Mouse (Mus musculus) intestine, postnatal 0 days (tissue): ENCODE data around the gene Cdc42bpb. TPM values are rescaled to one million over a fixed set of nuclear protein-coding genes. Genes with fewer than 3 reads are reported as not detected.
A peak's percentile ranks its signal among the peaks of the same experiment; 100 is the strongest.

ENCODE experiments used
- ATAC-seq: fragments of 200-750 bp; cut with Nextera tagmentation; 2 replicates; pipeline ENCODE4 v1.8.0; 2017; ENCODE audit warnings: mild to moderate bottlenecking, moderate TSS enrichment, moderate library complexity
- H3K27ac ChIP-seq: fragments of 300-500 bp; sonication (generic); 2 replicates; pipeline ENCODE4 v1.5.1; 2014; ENCODE audit warnings: mild to moderate bottlenecking, low read depth, low read length, moderate library complexity
- H3K27me3 ChIP-seq: fragments of 300-500 bp; sonication (generic); replicated peaks from 2 replicates; pipeline ENCODE4 v1.6.1; 2014; ENCODE audit warnings: low read length, mixed read lengths; ENCODE audit not compliant: control insufficient read depth, insufficient read depth
- H3K36me3 ChIP-seq: fragments of 300-500 bp; sonication (generic); 2 replicates; pipeline ENCODE4 v1.6.1; 2014; ENCODE audit warnings: mild to moderate bottlenecking, moderate library complexity; ENCODE audit not compliant: control insufficient read depth, insufficient read depth
- H3K4me1 ChIP-seq: fragments of 300-500 bp; sonication (generic); replicated peaks from 2 replicates; pipeline ENCODE4 v1.6.1; 2014; ENCODE audit warnings: antibody characterized with exemption, low read length, mixed read lengths; ENCODE audit not compliant: control insufficient read depth, insufficient read depth
- H3K4me2 ChIP-seq: fragments of 300-500 bp; sonication (generic); replicated peaks from 2 replicates; pipeline ENCODE4 v1.6.1; 2014; ENCODE audit warnings: low read depth, mild to moderate bottlenecking, moderate library complexity
- H3K4me3 ChIP-seq: fragments of 300-500 bp; sonication (generic); 2 replicates; pipeline ENCODE4 v1.5.1; 2014; ENCODE audit warnings: low read depth, low read length
- H3K9ac ChIP-seq: fragments of 300-500 bp; sonication (generic); 2 replicates; pipeline ENCODE4 v1.6.1; 2014; ENCODE audit warnings: mild to moderate bottlenecking, low read depth, low read length
- H3K9me3 ChIP-seq: fragments of 300-500 bp; sonication (generic); 2 replicates; pipeline ENCODE4 v1.6.1; 2016; ENCODE audit warnings: mixed run types; ENCODE audit not compliant: control insufficient read depth
- CTCF ChIP-seq: sonication (generic); IDR thresholded peaks from 2 replicates; pipeline ENCODE4 v1.5.1; 2016; ENCODE audit warnings: low read depth, mild to moderate bottlenecking, control low read depth, antibody characterized with exemption, moderate library complexity
- WGBS: fragments of 180-500 bp; shearing (Covaris S2); extraction: QIAGEN DNeasy Blood & Tissue Kit; methylation state at CpG from one replicate; pipeline ENCODE4 v1.1.7; 2014; 5-methylcytosine and 5-hydroxymethylcytosine counted together
- polyA plus RNA-seq: library from polyadenylated mRNA; unstranded; fragments of >200 nt; fragmentation: Nextera tagmentation; extraction: Ambion mirVana; gene quantifications from 2 replicates; pipeline ENCODE4 v1.2.1, GENCODE M21; 2015

Cdc42bpb gene
- polyA plus RNA-seq, 1 experiment from 2014 or later = 27.2 TPM

DNA sequence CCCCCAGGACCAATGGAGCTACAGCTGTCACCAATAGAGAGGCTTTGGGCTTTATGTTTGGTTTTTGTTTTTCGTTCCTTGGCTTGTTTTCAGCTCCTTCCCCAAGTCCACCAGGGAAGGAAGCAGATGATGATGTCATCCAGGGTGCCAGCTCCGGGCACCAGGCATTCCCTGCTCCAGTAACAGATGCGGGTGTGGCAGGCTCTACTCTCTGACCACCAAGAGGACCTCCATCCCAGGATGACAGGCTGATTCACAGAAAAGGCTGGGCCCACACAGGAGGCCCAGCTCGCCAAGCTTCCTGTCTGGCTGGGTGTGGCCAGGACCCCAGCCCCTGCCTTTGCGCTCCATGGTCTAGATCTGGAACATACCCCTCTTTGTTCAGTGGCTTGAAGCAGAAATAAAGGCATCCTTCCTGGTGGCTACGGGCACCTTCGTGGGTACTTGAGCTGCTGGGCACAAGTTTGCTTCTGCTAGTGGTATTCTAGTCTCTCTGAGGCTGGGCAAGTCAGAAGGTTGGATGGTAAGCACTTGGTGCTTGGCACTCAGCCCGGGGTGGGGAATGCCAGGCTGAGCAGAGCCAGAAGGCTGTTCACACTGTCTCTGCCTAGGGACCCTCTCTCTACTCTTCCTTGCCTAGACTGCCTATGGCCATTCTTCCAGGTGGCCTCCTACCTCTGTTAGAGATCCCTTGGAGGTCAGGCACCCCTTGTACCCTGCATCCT lies 34.3 kb upstream of the Cdc42bpb start:
- TF ChIP-seq CTCF = no peak
- 75% methylated on average over 8 of the region's 8 CpGs for WGBS
- H3K4me2 ChIP-seq = no peak overlapping the region
- no peak overlapping the region for H3K27ac ChIP-seq
- peaks cover 4% of the 10 kb centered on the region; the same call in 1 of the 2 replicates for H3K4me1 ChIP-seq
- no peaks in the 10 kb centered on the region for H3K36me3 ChIP-seq
- no peak overlapping the region for H3K4me3 ChIP-seq
- H3K9me3 ChIP-seq = no peaks in the 10 kb centered on the region
- H3K9ac ChIP-seq = no peak overlapping the region
- no peak for ATAC-seq
- peaks cover 1% of the 10 kb centered on the region for H3K27me3 ChIP-seq

DNA sequence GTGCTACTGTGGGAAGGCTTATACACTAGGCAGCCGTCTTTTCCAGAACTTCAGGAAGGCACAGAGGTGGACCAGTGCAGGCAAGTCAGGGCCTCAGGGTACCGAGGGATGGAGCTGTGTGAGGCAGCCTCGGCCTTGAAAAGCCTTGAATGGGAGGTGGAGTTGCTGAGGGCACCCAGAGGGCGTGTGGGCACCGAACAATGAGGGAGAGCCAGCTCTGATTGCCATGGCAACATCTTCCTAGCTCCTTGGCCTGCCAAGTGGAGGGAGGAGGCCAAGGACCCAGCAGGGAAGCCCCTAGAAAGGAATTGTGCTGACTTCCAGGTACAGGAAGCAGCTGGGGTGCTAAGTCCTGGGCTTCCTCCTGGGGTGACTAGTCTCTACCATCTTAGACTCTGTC lies 32.1 kb upstream of the Cdc42bpb start:
- WGBS = 39% methylated on average over 5 of the region's 5 CpGs
- Histone ChIP-seq H3K27me3 (peaks cover 9% of the 10 kb centered on the region), H3K9ac (no peak overlapping the region), H3K36me3 (no peaks in the 10 kb centered on the region), H3K9me3 (no peaks in the 10 kb centered on the region), H3K27ac (no peak overlapping the region), H3K4me3 (no peak overlapping the region), H3K4me1 (peaks cover 4% of the 10 kb centered on the region; the same call in 1 of the 2 replicates), H3K4me2 (no peak overlapping the region)
- no peak for ATAC-seq
- TF ChIP-seq CTCF = no peak

DNA sequence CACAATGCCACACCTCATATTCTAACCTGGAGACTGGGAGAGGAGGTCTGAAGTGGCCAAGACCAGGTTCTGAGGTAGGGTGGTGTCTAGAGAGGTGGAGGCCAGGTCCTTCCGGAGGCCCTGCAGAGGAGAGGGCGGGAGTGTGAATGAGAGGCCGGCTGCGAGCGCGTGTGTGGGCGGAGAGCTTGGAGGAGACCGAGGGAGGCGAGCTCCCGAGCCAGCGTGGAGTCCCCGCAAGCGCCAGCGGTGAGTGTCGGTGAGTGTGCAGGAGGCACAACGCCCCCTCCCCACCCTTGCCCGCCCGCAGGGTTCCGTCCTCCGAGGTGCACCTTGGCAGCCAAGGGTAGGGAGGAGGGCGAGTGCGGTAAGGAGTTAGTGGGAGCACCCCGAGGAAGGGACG lies 29.1 kb upstream of the Cdc42bpb start, which contains the start of gene Lbhd2:
TSS of gene Lbhd2 (plus strand) at position 188 of the 400 bp plus-strand sequence.
- no peak for TF ChIP-seq CTCF
- ATAC-seq = no peak
- H3K4me3 ChIP-seq = no peak within 1 kb of the TSS
- H3K4me1 ChIP-seq = no peaks in the 10 kb centered on the region
- no peak within 1 kb of the TSS for H3K9ac ChIP-seq
- peaks cover 9% of the 10 kb centered on the region for H3K27me3 ChIP-seq
- H3K4me2 ChIP-seq = peak within 1 kb of the TSS; percentile 44
- no peaks in the 10 kb centered on the region for H3K9me3 ChIP-seq
- 1% methylated on average over 22 of the region's 24 CpGs for WGBS
- H3K36me3 ChIP-seq = no peaks in the 10 kb centered on the region
- H3K27ac ChIP-seq = no peak within 1 kb of the TSS

DNA sequence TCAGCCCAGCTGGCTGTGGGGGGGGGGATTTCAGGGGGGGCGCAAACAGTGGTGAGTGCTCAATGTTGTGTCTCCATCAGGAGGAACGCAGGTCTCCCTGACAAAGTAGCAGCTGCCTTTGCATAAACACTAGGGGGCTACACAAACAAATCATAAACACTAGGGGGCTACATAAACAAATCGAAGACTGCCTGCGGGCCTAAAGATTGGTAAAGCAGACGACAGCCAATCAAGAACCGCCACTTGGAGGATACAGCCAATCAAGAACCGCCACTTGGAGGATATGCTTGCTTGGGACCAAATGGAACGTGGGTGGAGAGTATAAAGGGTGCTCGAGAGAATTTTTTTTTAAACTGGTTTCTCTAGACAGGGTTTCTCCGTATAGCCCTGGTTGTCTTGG lies 27.4 kb upstream of the Cdc42bpb start:
- peaks cover 9% of the 10 kb centered on the region for H3K27me3 ChIP-seq
- WGBS = 54% methylated on average over 10 of the region's 10 CpGs

DNA sequence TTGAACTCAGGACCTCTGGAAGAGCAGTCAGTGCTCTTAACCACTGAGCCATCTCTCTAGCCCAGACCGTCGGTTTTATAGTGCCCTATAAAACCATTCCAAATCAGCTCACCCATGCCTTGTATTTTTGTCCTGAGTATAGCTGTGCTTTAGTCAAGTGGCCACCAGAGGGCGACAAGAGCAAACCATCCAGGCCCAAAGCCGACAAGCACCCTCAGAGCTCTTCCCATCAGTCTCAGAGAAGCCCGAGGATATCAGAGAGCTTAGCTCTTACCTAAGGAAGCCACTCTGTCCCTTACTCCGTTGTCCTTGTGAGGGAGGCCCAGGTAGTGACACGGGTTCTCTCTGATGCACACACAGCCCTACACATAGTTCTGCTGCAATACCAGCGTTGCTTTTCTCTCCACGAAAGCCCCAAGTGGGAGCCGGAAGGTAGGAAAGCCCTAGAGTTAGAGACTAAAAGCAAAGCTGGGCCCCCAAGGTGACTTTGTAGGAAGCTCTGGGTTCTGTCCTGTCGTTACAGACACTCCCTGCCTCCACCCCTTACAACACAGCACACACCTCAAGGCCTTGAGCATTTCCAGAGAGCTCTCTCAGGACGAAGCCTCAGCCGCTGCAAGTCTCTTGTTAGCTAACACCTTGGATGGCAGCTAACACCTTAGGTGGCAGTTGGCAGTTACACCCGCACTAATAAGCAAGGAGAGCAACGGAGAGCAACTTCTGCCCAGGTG lies 24.1 kb upstream of the Cdc42bpb start:
- Histone ChIP-seq H3K27ac (no peak overlapping the region), H3K4me3 (no peak overlapping the region), H3K27me3 (peaks cover 9% of the 10 kb centered on the region), H3K4me2 (no peak overlapping the region), H3K4me1 (no peaks in the 10 kb centered on the region), H3K9ac (no peak overlapping the region), H3K36me3 (no peaks in the 10 kb centered on the region), H3K9me3 (no peaks in the 10 kb centered on the region)
- peak; percentile 96 for TF ChIP-seq CTCF
- peak; percentile 46 for ATAC-seq
- WGBS = 25% methylated on average over 15 of the region's 15 CpGs

More for the DNA sequence above, 27.4 kb upstream of the Cdc42bpb start:
- TF ChIP-seq CTCF = no peak
- H3K9me3 ChIP-seq = no peaks in the 10 kb centered on the region
- no peaks in the 10 kb centered on the region for H3K36me3 ChIP-seq
- no peaks in the 10 kb centered on the region for H3K4me1 ChIP-seq
- ATAC-seq = no peak
- no peak overlapping the region for H3K9ac ChIP-seq
- H3K4me2 ChIP-seq = no peak overlapping the region
- no peak overlapping the region for H3K4me3 ChIP-seq
- no peak overlapping the region for H3K27ac ChIP-seq

DNA sequence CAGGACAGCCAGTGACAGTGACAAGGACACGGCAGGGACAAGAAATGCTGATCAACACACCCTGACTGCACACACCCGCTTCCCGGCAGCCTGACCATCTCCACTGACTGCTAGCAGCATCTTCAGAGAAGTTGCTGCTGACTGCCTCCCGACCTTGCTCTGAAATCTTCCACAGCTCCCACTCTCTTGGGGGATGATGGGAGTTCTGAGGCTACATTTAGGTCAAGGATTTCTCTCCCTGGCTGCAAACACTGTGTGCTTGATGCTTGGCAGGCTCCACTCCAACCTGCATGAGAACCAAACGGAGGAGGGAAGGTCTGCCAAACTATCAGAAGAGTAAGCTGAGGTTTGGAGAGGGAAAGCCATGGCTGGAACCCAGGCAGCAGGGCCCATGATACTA lies 19.5 kb upstream of the Cdc42bpb start:
- H3K4me3 ChIP-seq = no peak overlapping the region
- ATAC-seq = no peak
- H3K4me1 ChIP-seq = no peaks in the 10 kb centered on the region
- TF ChIP-seq CTCF = no peak
- H3K36me3 ChIP-seq = no peaks in the 10 kb centered on the region
- no peak overlapping the region for H3K4me2 ChIP-seq
- H3K9ac ChIP-seq = no peak overlapping the region
- WGBS = 57% methylated on average over 5 of the region's 5 CpGs
- H3K27ac ChIP-seq = no peak overlapping the region
- no peaks in the 10 kb centered on the region for H3K9me3 ChIP-seq
- H3K27me3 ChIP-seq = 0 out of 2 replicates have a peak, but pooled peaks cover 4% of the 10 kb centered on the region
